Mouse (Mus musculus) limb, embryonic 13.5 days (tissue): Measurements from ENCODE around the gene Zfand2b. TPM values are rescaled to one million over a fixed set of nuclear protein-coding genes. Genes with fewer than 3 reads are reported as not detected.

Experiments used
- ATAC-seq: fragments of 200-750 bp; cut with Nextera tagmentation; 2 replicates; pipeline ENCODE4 v1.8.0; 2017; ENCODE audit warnings: low read depth, moderate number of reproducible peaks, moderate TSS enrichment; ENCODE audit not compliant: low FRiP score
- H3K27ac ChIP-seq: fragments of 300-500 bp; sonication (generic); 2 replicates; pipeline ENCODE4 v1.5.1; 2015; ENCODE audit warnings: inconsistent platforms, mild to moderate bottlenecking, moderate library complexity
- H3K27me3 ChIP-seq: fragments of 300-500 bp; sonication (generic); 2 replicates; pipeline ENCODE4 v1.6.1; 2015; ENCODE audit warnings: mild to moderate bottlenecking, inconsistent platforms
- H3K36me3 ChIP-seq: fragments of 300-500 bp; sonication (generic); 2 replicates; pipeline ENCODE4 v1.6.1; 2015; ENCODE audit warnings: inconsistent platforms, mild to moderate bottlenecking, moderate library complexity
- H3K4me1 ChIP-seq: fragments of 300-500 bp; sonication (generic); 2 replicates; pipeline ENCODE4 v1.6.1; 2015; ENCODE audit warnings: inconsistent platforms
- H3K4me2 ChIP-seq: fragments of 300-500 bp; sonication (generic); replicated peaks from 2 replicates; pipeline ENCODE4 v1.6.1; 2015; ENCODE audit warnings: inconsistent platforms, mild to moderate bottlenecking, moderate library complexity
- H3K4me3 ChIP-seq: fragments of 300-500 bp; sonication (generic); 2 replicates; pipeline ENCODE4 v1.5.1; 2015; ENCODE audit warnings: moderate library complexity, mild to moderate bottlenecking, inconsistent platforms
- H3K9ac ChIP-seq: fragments of 300-500 bp; sonication (generic); 2 replicates; pipeline ENCODE4 v1.6.1; 2015; ENCODE audit warnings: mild to moderate bottlenecking, inconsistent platforms
- H3K9me3 ChIP-seq: fragments of 300-500 bp; sonication (generic); 2 replicates; pipeline ENCODE4 v1.6.1; 2016; ENCODE audit warnings: inconsistent platforms
- WGBS: fragments of 180-500 bp; shearing (Covaris S2); methylation state at CpG from one replicate; pipeline ENCODE4 v1.1.7; 2015; 5-methylcytosine and 5-hydroxymethylcytosine counted together
- polyA plus RNA-seq: library from polyadenylated mRNA; unstranded; fragments of >200 nt; fragmentation: Nextera tagmentation; extraction: Ambion mirVana; gene quantifications from 2 replicates; pipeline ENCODE4 v1.2.1, GENCODE M21; 2015

Zfand2b gene
- polyA plus RNA-seq, 1 experiment from 2014 or later, result 36.8 TPM

GRCm38 (mm10) chr1:75208967-75209678 lies 40.7 kb downstream of the Zfand2b start:
- 9% methylated on average over 34 of the region's 34 CpGs for WGBS
- H3K9ac ChIP-seq, result peak overlapping the region; percentile 72
- H3K4me2 ChIP-seq, result peak overlapping the region; percentile 97
- no peak for ATAC-seq
- peaks cover 32% of the 10 kb centered on the region for H3K4me1 ChIP-seq
- H3K27me3 ChIP-seq, result peaks cover 4% of the 10 kb centered on the region; the same call in 1 of the 2 replicates
- peaks cover 22% of the 10 kb centered on the region for H3K36me3 ChIP-seq
- H3K27ac ChIP-seq, result no peak overlapping the region
- H3K4me3 ChIP-seq, result peak overlapping the region; percentile 95
- no peaks in the 10 kb centered on the region for H3K9me3 ChIP-seq

- no peaks in the 10 kb centered on the region for H3K9me3 ChIP-seq
- WGBS, result 6% methylated on average over 42 of the region's 42 CpGs
- peaks cover 4% of the 10 kb centered on the region for H3K27me3 ChIP-seq
- peak; percentile 95 for ATAC-seq
- peaks cover 32% of the 10 kb centered on the region for H3K4me1 ChIP-seq
- H3K27ac ChIP-seq, result no peak within 1 kb of the TSS
- peak within 1 kb of the TSS; percentile 97 for H3K4me2 ChIP-seq
- H3K9ac ChIP-seq, result peak within 1 kb of the TSS; percentile 95
- peak within 1 kb of the TSS; percentile 95 for H3K4me3 ChIP-seq
- H3K36me3 ChIP-seq, result peaks cover 35% of the 10 kb centered on the region
Measured at GRCm38 (mm10) chr1:75210136-75211087, 42.0 kb downstream of the Zfand2b start, which contains the start of the genes Glb1l and Stk16. TSS of gene Glb1l (minus strand) at chr1:75210813. TSS of gene Stk16 (plus strand) at chr1:75210838.

GRCm38 (mm10) chr1:75211141-75211708 lies 42.8 kb downstream of the Zfand2b start:
- H3K4me1 ChIP-seq, result peaks cover 32% of the 10 kb centered on the region
- WGBS, result 11% methylated on average over 17 of the region's 17 CpGs

GRCm38 (mm10) chr1:75212542-75212941 lies 44.1 kb downstream of the Zfand2b start:
- H3K27me3 ChIP-seq, result peaks cover 25% of the 10 kb centered on the region
- H3K27ac ChIP-seq, result no peak overlapping the region
- WGBS, result 89% methylated on average over 4 of the region's 4 CpGs
- no peak overlapping the region for H3K4me3 ChIP-seq
- no peak overlapping the region; the same call in 1 of the 2 replicates for H3K4me2 ChIP-seq
- H3K9me3 ChIP-seq, result no peaks in the 10 kb centered on the region
- H3K36me3 ChIP-seq, result peaks cover 41% of the 10 kb centered on the region
- no peak for ATAC-seq
- H3K9ac ChIP-seq, result no peak overlapping the region
- H3K4me1 ChIP-seq, result peaks cover 32% of the 10 kb centered on the region

More at GRCm38 (mm10) chr1:75211141-75211708, 42.8 kb downstream of the Zfand2b start:
- peak overlapping the region; percentile 95 for H3K9ac ChIP-seq
- H3K27me3 ChIP-seq, result peaks cover 13% of the 10 kb centered on the region
- no peak for ATAC-seq
- H3K9me3 ChIP-seq, result no peaks in the 10 kb centered on the region
- H3K4me3 ChIP-seq, result peak overlapping the region; percentile 95
- H3K27ac ChIP-seq, result no peak overlapping the region
- H3K36me3 ChIP-seq, result peaks cover 41% of the 10 kb centered on the region
- peak overlapping the region; percentile 97 for H3K4me2 ChIP-seq

- H3K9ac ChIP-seq, result no peak overlapping the region
- H3K9me3 ChIP-seq, result no peaks in the 10 kb centered on the region
- 90% methylated on average over 7 of the region's 7 CpGs for WGBS
- no peak overlapping the region for H3K27ac ChIP-seq
- no peak overlapping the region for H3K4me3 ChIP-seq
- no peak overlapping the region for H3K4me2 ChIP-seq
- peaks cover 31% of the 10 kb centered on the region for H3K27me3 ChIP-seq
- H3K36me3 ChIP-seq, result peaks cover 41% of the 10 kb centered on the region
- peaks cover 34% of the 10 kb centered on the region for H3K4me1 ChIP-seq
- no peak for ATAC-seq
Measured at GRCm38 (mm10) chr1:75213096-75213495, 44.6 kb downstream of the Zfand2b start.

- H3K36me3 ChIP-seq, result peaks cover 41% of the 10 kb centered on the region
- H3K27ac ChIP-seq, result no peak overlapping the region
- no peak for ATAC-seq
- peaks cover 37% of the 10 kb centered on the region for H3K4me1 ChIP-seq
- no peak overlapping the region for H3K4me3 ChIP-seq
- no peak overlapping the region for H3K4me2 ChIP-seq
- H3K9me3 ChIP-seq, result no peaks in the 10 kb centered on the region
- no peak overlapping the region for H3K9ac ChIP-seq
- WGBS, result 85% methylated on average over 2 of the region's 2 CpGs
- H3K27me3 ChIP-seq, result peaks cover 44% of the 10 kb centered on the region
Measured at GRCm38 (mm10) chr1:75214442-75214841, 46.0 kb downstream of the Zfand2b start.

GRCm38 (mm10) chr1:75214886-75215285 lies 46.4 kb downstream of the Zfand2b start:
- Histone ChIP-seq H3K9ac (no peak overlapping the region), H3K4me3 (no peak overlapping the region), H3K4me1 (peaks cover 37% of the 10 kb centered on the region), H3K4me2 (no peak overlapping the region), H3K9me3 (no peaks in the 10 kb centered on the region), H3K27ac (no peak overlapping the region), H3K36me3 (peaks cover 41% of the 10 kb centered on the region), H3K27me3 (peaks cover 45% of the 10 kb centered on the region)
- whole genome bisulfite sequencing, result 81% methylated on average over 5 of the region's 5 CpGs
- ATAC-seq, result no peak

- Histone ChIP-seq H3K4me1 (peaks cover 31% of the 10 kb centered on the region), H3K36me3 (peaks cover 41% of the 10 kb centered on the region), H3K27me3 (peaks cover 54% of the 10 kb centered on the region), H3K9me3 (no peaks in the 10 kb centered on the region), H3K4me2 (no peak overlapping the region), H3K27ac (no peak overlapping the region), H3K9ac (no peak overlapping the region), H3K4me3 (no peak overlapping the region)
- no peak for ATAC-seq
- 90% methylated on average over 9 of the region's 9 CpGs for WGBS
Measured at GRCm38 (mm10) chr1:75215785-75216184, 47.3 kb downstream of the Zfand2b start.

GRCm38 (mm10) chr1:75216797-75217585 lies 48.5 kb downstream of the Zfand2b start:
- WGBS, result 74% methylated on average over 13 of the region's 13 CpGs
- H3K4me2 ChIP-seq, result peak overlapping the region; percentile 96; the same call in 1 of the 2 replicates
- peaks cover 23% of the 10 kb centered on the region for H3K4me1 ChIP-seq
- H3K36me3 ChIP-seq, result peaks cover 39% of the 10 kb centered on the region
- no peak overlapping the region for H3K9ac ChIP-seq
- H3K9me3 ChIP-seq, result no peaks in the 10 kb centered on the region
- no peak overlapping the region for H3K4me3 ChIP-seq
- no peak overlapping the region for H3K27ac ChIP-seq
- ATAC-seq, result no peak
- H3K27me3 ChIP-seq, result peaks cover 66% of the 10 kb centered on the region

GRCm38 (mm10) chr1:75217893-75218226 lies 49.4 kb downstream of the Zfand2b start:
- WGBS, result 3% methylated on average over 6 of the region's 6 CpGs
- H3K9ac ChIP-seq, result peak overlapping the region; percentile 51
- H3K4me2 ChIP-seq, result peak overlapping the region; percentile 96
- peak overlapping the region; percentile 61 for H3K4me3 ChIP-seq
- peaks cover 72% of the 10 kb centered on the region for H3K27me3 ChIP-seq
- H3K9me3 ChIP-seq, result no peaks in the 10 kb centered on the region
- H3K36me3 ChIP-seq, result peaks cover 32% of the 10 kb centered on the region
- ATAC-seq, result no peak
- no peak overlapping the region for H3K27ac ChIP-seq
- peaks cover 15% of the 10 kb centered on the region for H3K4me1 ChIP-seq

- peaks cover 26% of the 10 kb centered on the region for H3K36me3 ChIP-seq
- H3K27me3 ChIP-seq, result peaks cover 72% of the 10 kb centered on the region
- 1% methylated on average over 38 of the region's 38 CpGs for WGBS
- peaks cover 15% of the 10 kb centered on the region for H3K4me1 ChIP-seq
- peak overlapping the region; percentile 61 for H3K4me3 ChIP-seq
- peak overlapping the region; percentile 51 for H3K9ac ChIP-seq
- H3K27ac ChIP-seq, result no peak overlapping the region
- H3K4me2 ChIP-seq, result peak overlapping the region; percentile 96
- ATAC-seq, result peak; percentile 64
- H3K9me3 ChIP-seq, result no peaks in the 10 kb centered on the region
Measured at GRCm38 (mm10) chr1:75218227-75219001, 50.0 kb downstream of the Zfand2b start.
